Mouse (Mus musculus) mouse trophoblast stem cell (cell line): ENCODE results near the gene Pkd1.

Source experiments
- in situ Hi-C, 2 experiments: fragments of 300-500 bp; cut with MseI, MboI; formaldehyde crosslinking; loops; 2 replicates in 1 of 2; 3 replicates in 1 of 2; pipeline ENCODE4 v1.15.1; 2025

Gene Pkd1

GRCm38 (mm10) chr17:24549618-24550415 lies at the start of gene Pkd1:
Gene Pkd1 (plus strand): TSS chr17:24549834.
- in situ Hi-C loops, result loop anchor here (5.0 to 10.0 kb wide), 2 partner anchors 105 to 107 kb away; partner anchors contain the start of genes Npw (in 2 of the 2) and Slc9a3r2 (in 1 of the 2)

GRCm38 (mm10) chr17:24502208-24502607 lies 47.4 kb upstream of the Pkd1 start:
- in situ Hi-C loops, result no loop called here

- in situ Hi-C loops, result no loop called here
These were observed 45.5 kb upstream of the Pkd1 start for GRCm38 (mm10) chr17:24504085-24504484.

GRCm38 (mm10) chr17:24505286-24505955 lies 44.2 kb upstream of the Pkd1 start:
- in situ Hi-C loops, result no loop called here

GRCm38 (mm10) chr17:24506332-24507070 lies 43.1 kb upstream of the Pkd1 start:
- in situ Hi-C loops, result no loop called here

GRCm38 (mm10) chr17:24507129-24507664 lies 42.4 kb upstream of the Pkd1 start:
- in situ Hi-C loops, result no loop called here

GRCm38 (mm10) chr17:24507806-24508460 lies 41.7 kb upstream of the Pkd1 start:
- in situ Hi-C loops, result no loop called here

GRCm38 (mm10) chr17:24513609-24514008 lies 36.0 kb upstream of the Pkd1 start:
- in situ Hi-C loops, result no loop called here

GRCm38 (mm10) chr17:24514270-24515257 lies 35.1 kb upstream of the Pkd1 start:
- in situ Hi-C loops, result no loop called here

- in situ Hi-C loops, result no loop called here
These were observed 29.2 kb upstream of the Pkd1 start for GRCm38 (mm10) chr17:24520450-24520849.

- in situ Hi-C loops, result no loop called here
These were observed 24.9 kb upstream of the Pkd1 start for GRCm38 (mm10) chr17:24524734-24525133.

GRCm38 (mm10) chr17:24527315-24527714 lies 22.3 kb upstream of the Pkd1 start:
- in situ Hi-C loops, result no loop called here

- in situ Hi-C loops, result no loop called here
These were observed 21.7 kb upstream of the Pkd1 start, which contains the start of gene Traf7 for GRCm38 (mm10) chr17:24527723-24528559. Gene Traf7 (minus strand): TSS chr17:24527938.

GRCm38 (mm10) chr17:24528560-24528918 lies 21.1 kb upstream of the Pkd1 start:
- in situ Hi-C loops, result no loop called here

GRCm38 (mm10) chr17:24529007-24529451 lies 20.6 kb upstream of the Pkd1 start:
- in situ Hi-C loops, result no loop called here

- in situ Hi-C loops, result no loop called here
These were observed 19.8 kb upstream of the Pkd1 start for GRCm38 (mm10) chr17:24529883-24530282.

GRCm38 (mm10) chr17:24530361-24531050 lies 19.1 kb upstream of the Pkd1 start:
- in situ Hi-C loops, result no loop called here

GRCm38 (mm10) chr17:24531064-24531463 lies 18.6 kb upstream of the Pkd1 start:
- in situ Hi-C loops, result no loop called here

- in situ Hi-C loops, result no loop called here
These were observed 17.6 kb upstream of the Pkd1 start for GRCm38 (mm10) chr17:24532045-24532444.
